Mouse (Mus musculus): ENCODE data around the gene Prr29. TPM values are rescaled to one million over a fixed set of nuclear protein-coding genes. Genes with fewer than 3 reads are reported as not detected.
"Not testable (repeated sequence)": the region's sequence is repeated elsewhere in the genome, so short reads cannot be mapped to it uniquely, and the experiment has no call there.

The Prr29 gene
- total RNA-seq, 2 experiments from 2014 or later, result 0.81 to 0.92 TPM

- intact Hi-C loops (cut with DNase I); DNase-seq: not testable (repeated sequence)
Measured at GRCm38 (mm10) chr11:106394055-106394454, 28.8 kb downstream of the Prr29 start.

- no peak for DNase-seq
- intact Hi-C loops (cut with DNase I), result no loop called here
Measured at GRCm38 (mm10) chr11:106397656-106398055, 32.4 kb downstream of the Prr29 start.

GRCm38 (mm10) chr11:106398481-106398880 is 33.2 kb downstream of the Prr29 start:
- intact Hi-C loops (cut with DNase I), result no loop called here
- DNase-seq, result no peak

GRCm38 (mm10) chr11:106410011-106410410 is 44.7 kb downstream of the Prr29 start:
- DNase-seq, result no peak
- intact Hi-C loops (cut with DNase I), result loop anchor here (10.0 kb wide), 1 partner anchor 335 kb away; no protein-coding TSS in a partner anchor

- no peak for DNase-seq
- intact Hi-C loops (cut with DNase I), result loop anchor here (10.0 kb wide), 1 partner anchor 334 kb away; no protein-coding TSS in a partner anchor
Measured at GRCm38 (mm10) chr11:106410507-106410906, 45.2 kb downstream of the Prr29 start.

- intact Hi-C loops (cut with DNase I), result loop anchor here (10.0 kb wide), 1 partner anchor 334 kb away; no protein-coding TSS in a partner anchor
- DNase-seq, result no peak
Measured at GRCm38 (mm10) chr11:106411157-106411556, 45.9 kb downstream of the Prr29 start.

GRCm38 (mm10) chr11:106412641-106413360 is 47.5 kb downstream of the Prr29 start:
- intact Hi-C loops (cut with DNase I), result loop anchor here (10.0 kb wide), 1 partner anchor 332 kb away; no protein-coding TSS in a partner anchor

GRCm38 (mm10) chr11:106416331-106416730 is 51.1 kb downstream of the Prr29 start:
- DNase-seq, result no peak
- intact Hi-C loops (cut with DNase I), result loop anchor here (10.0 kb wide), 1 partner anchor 328 kb away; no protein-coding TSS in a partner anchor

More at GRCm38 (mm10) chr11:106412641-106413360, 47.5 kb downstream of the Prr29 start:
- DNase-seq, result no peak

- no peak for DNase-seq
- intact Hi-C loops (cut with DNase I), result loop anchor here (1.0 to 10.0 kb wide), 3 partner anchors 73 to 327 kb away; no protein-coding TSS in a partner anchor
Measured at GRCm38 (mm10) chr11:106417860-106418259, 52.6 kb downstream of the Prr29 start.

GRCm38 (mm10) chr11:106418622-106419196 is 53.4 kb downstream of the Prr29 start:
- DNase-seq, result peak; percentile 83
- intact Hi-C loops (cut with DNase I), result loop anchor here (1.0 to 10.0 kb wide), 3 partner anchors 73 to 326 kb away; no protein-coding TSS in a partner anchor

- intact Hi-C loops (cut with DNase I), result loop anchor here (10.0 kb wide), 1 partner anchor 325 kb away; no protein-coding TSS in a partner anchor
- peak in 1 of 2 experiments; percentile 25 for DNase-seq
Measured at GRCm38 (mm10) chr11:106419262-106420102, 54.2 kb downstream of the Prr29 start.

GRCm38 (mm10) chr11:106425201-106425600 is 59.9 kb downstream of the Prr29 start:
- intact Hi-C loops (cut with DNase I), result no loop called here
- no peak for DNase-seq

GRCm38 (mm10) chr11:106426447-106426846 is 61.2 kb downstream of the Prr29 start:
- no peak for DNase-seq
- intact Hi-C loops (cut with DNase I), result no loop called here

Other genes with a start within 250 kb of the Prr29 start
- not detected for gene Gm10840, start 204.6 kb upstream of the Prr29 start, total RNA-seq (2021)
- gene Limd2, start 204.6 kb upstream of the Prr29 start, total RNA-seq (2021), result 1 to 10 TPM; 4.2 to 4.8 TPM
- gene Strada, start 163.3 kb upstream of the Prr29 start, total RNA-seq (2021), result 1 to 10 TPM; 7.2 to 8.2 TPM
- gene Ccdc47, start 149.1 kb upstream of the Prr29 start, total RNA-seq (2021), result 10 to 100 TPM; 72.5 to 82.4 TPM
- gene Ddx42, start 148.5 kb upstream of the Prr29 start, total RNA-seq (2021), result 10 to 100 TPM; 26.5 to 28.7 TPM
- gene Ftsj3, start 109.4 kb upstream of the Prr29 start, total RNA-seq (2021), result 10 to 100 TPM; 21.1 to 23.0 TPM
- 100 to 1,000 TPM; 102 to 105 TPM for gene Psmc5, start 109.3 kb upstream of the Prr29 start, total RNA-seq (2021)
- gene Smarcd2, start 92.5 kb upstream of the Prr29 start, total RNA-seq (2021), result 10 to 100 TPM; 19.1 to 19.9 TPM
- not detected for gene Tcam1, start 88.8 kb upstream of the Prr29 start, total RNA-seq (2021)
- gene Gh, start 63.6 kb upstream of the Prr29 start, total RNA-seq (2021), result not detected
- 1 to 10 TPM; 1.9 to 3.0 TPM for gene Cd79b, start 50.7 kb upstream of the Prr29 start, total RNA-seq (2021)
- gene Scn4a, start 12.2 kb upstream of the Prr29 start, total RNA-seq (2021), result 10 to 100 TPM; 14.7 to 19.0 TPM
- gene Icam2, start 22.6 kb downstream of the Prr29 start, total RNA-seq (2021), result 10 to 100 TPM; 30.3 to 34.9 TPM
- gene Ern1, start 122.4 kb downstream of the Prr29 start, total RNA-seq (2021), result 10 to 100 TPM; 10.2 to 12.9 TPM
- 10 to 100 TPM; 40.1 to 42.1 TPM for gene Tex2, start 248.0 kb downstream of the Prr29 start, total RNA-seq (2021)

All from heart, postnatal 36 days (tissue).